In genomic region chr6:50807187-50808012, GRCm38 (mm10) we compare ENCODE assay signal across 9 mouse cellular contexts.
DNase-seq lines count a peak whose midpoint lies in the region; ATAC-seq and TF ChIP-seq lines count a peak whose summit lies in the region.
"Had no signal": no experiment of that assay in that cellular context is flagged by ENCODE, and none has a peak within 500 bp of the region (broad histone marks: within the 10 kb centered on the region; RNA-seq: fewer than 3 reads in every experiment).

No protein-coding gene starts in this region.

- no peak for TF ChIP-seq CTCF in heart, postnatal 0 days (IDR thresholded peaks at IDR 0.05; ENCODE audit: low read depth)
- no peak for TF ChIP-seq CTCF in kidney, postnatal 0 days (IDR thresholded peaks at IDR 0.05; ENCODE audit: low read depth)

- peak overlapping the region; percentile 57 for H3K27ac ChIP-seq in heart, postnatal 0 days (ENCODE audit: low read depth)
- H3K27ac ChIP-seq in kidney, postnatal 0 days, result 0 out of 2 replicates have a peak overlapping the region, but pooled peaks have one; percentile 8
- H3K27ac ChIP-seq in midbrain, embryonic 15.5 days, result no peak overlapping the region

- TF ChIP-seq EP300 in heart, postnatal 0 days (IDR thresholded peaks at IDR 0.05; ENCODE audit: low read depth), result no peak

- H3K4me1 ChIP-seq in heart, postnatal 0 days (ENCODE audit: control insufficient read depth, insufficient read depth), result no peaks in the 10 kb centered on the region
- peaks cover 14% of the 10 kb centered on the region; the same call in 1 of the 2 replicates for H3K4me1 ChIP-seq in kidney, postnatal 0 days (replicated peaks; ENCODE audit: insufficient read depth, low read length)
- H3K4me1 ChIP-seq in midbrain, embryonic 15.5 days, result peaks cover 26% of the 10 kb centered on the region

- H3K36me3 ChIP-seq in heart, postnatal 0 days (replicated peaks; ENCODE audit: control insufficient read depth, insufficient read depth, low read length), result no peaks in the 10 kb centered on the region
- no peaks in the 10 kb centered on the region for H3K36me3 ChIP-seq in kidney, postnatal 0 days (ENCODE audit: insufficient read depth, low read length)
- H3K36me3 ChIP-seq in midbrain, embryonic 15.5 days (replicated peaks), result no peaks in the 10 kb centered on the region
- H3K36me3 ChIP-seq: limb, embryonic 12.5 days had no signal

- H3K4me3 ChIP-seq in heart, postnatal 0 days (ENCODE audit: low read depth, low read length), result peak overlapping the region; percentile 21
- no peak overlapping the region for H3K4me3 ChIP-seq in kidney, postnatal 0 days (replicated peaks; ENCODE audit: low read depth, low read length)
- H3K4me3 ChIP-seq in midbrain, embryonic 15.5 days, result no peak overlapping the region
- H3K4me3 ChIP-seq: limb, embryonic 12.5 days had no signal

- WGBS in heart, postnatal 0 days, result 39% methylated on average over 19 of the region's 19 CpGs
- WGBS in kidney, postnatal 0 days, result 41% methylated on average over 19 of the region's 19 CpGs
- 46% methylated on average over 19 of the region's 19 CpGs for WGBS in midbrain, embryonic 15.5 days

- no peak for DNase-seq in frontal cortex, postnatal 25 days (ENCODE audit: low spot score in 2 of 2)
- DNase-seq in cerebellum, postnatal 25 days, result peak; percentile 18 to 28
- DNase-seq in heart, postnatal 0 days (ENCODE audit: low spot score), result peak; percentile 65
- peak; percentile 72 for DNase-seq in kidney, postnatal 0 days (ENCODE audit: low spot score)

- H3K27me3 ChIP-seq in heart, postnatal 0 days (ENCODE audit: control insufficient read depth, insufficient read depth, low read length), result no peaks in the 10 kb centered on the region
- H3K27me3 ChIP-seq in kidney, postnatal 0 days (ENCODE audit: insufficient read depth, low read length), result no peaks in the 10 kb centered on the region
- H3K27me3 ChIP-seq in midbrain, embryonic 15.5 days (replicated peaks), result no peaks in the 10 kb centered on the region

- H3K4me2 ChIP-seq in heart, postnatal 0 days (ENCODE audit: low read depth, low read length), result peak overlapping the region; percentile 53
- H3K4me2 ChIP-seq in kidney, postnatal 0 days (ENCODE audit: low read length), result peak overlapping the region; percentile 23
- H3K4me2 ChIP-seq in midbrain, embryonic 15.5 days, result no peak overlapping the region

- ATAC-seq in frontal cortex, adult (ENCODE audit: low TSS enrichment), result peak; percentile 60; the same call in 1 of the 2 replicates
- ATAC-seq in heart, postnatal 0 days (ENCODE audit: insufficient read depth, low read depth), result peak; percentile 78
- no peak for ATAC-seq in kidney, postnatal 0 days (replicated peaks; ENCODE audit: low FRiP score, low read depth)
- ATAC-seq in midbrain, embryonic 15.5 days (replicated peaks), result peak; percentile 72
- no peak for ATAC-seq in megakaryocyte-erythroid progenitor cell, adult 5-6 weeks (replicated peaks; ENCODE audit: low FRiP score, low TSS enrichment, poor library complexity, severe bottlenecking)
- ATAC-seq in megakaryocyte, adult 5-6 weeks (ENCODE audit: poor library complexity, severe bottlenecking), result no peak

- no peaks in the 10 kb centered on the region for H3K9me3 ChIP-seq in heart, postnatal 0 days (replicated peaks; ENCODE audit: control insufficient read depth, low read length)
- no peaks in the 10 kb centered on the region for H3K9me3 ChIP-seq in kidney, postnatal 0 days (replicated peaks; ENCODE audit: low read length)
- no peaks in the 10 kb centered on the region for H3K9me3 ChIP-seq in midbrain, embryonic 15.5 days
- H3K9me3 ChIP-seq: limb, embryonic 12.5 days had no signal

- H3K9ac ChIP-seq in heart, postnatal 0 days (replicated peaks; ENCODE audit: low read depth, low read length), result no peak overlapping the region
- no peak overlapping the region for H3K9ac ChIP-seq in kidney, postnatal 0 days (ENCODE audit: low read depth, low read length)
- H3K9ac ChIP-seq in midbrain, embryonic 15.5 days, result no peak overlapping the region
- H3K9ac ChIP-seq: limb, embryonic 12.5 days had no signal

Comparison
In these comparisons a context has a peak if more than half of its experiments do, and no peak if none do; other contexts are left out.
1. ATAC-seq: peak in frontal cortex, adult (single experiment), heart, postnatal 0 days (single experiment) and midbrain, embryonic 15.5 days (single experiment); none in kidney, postnatal 0 days (single experiment), megakaryocyte-erythroid progenitor cell, adult 5-6 weeks (single experiment) and megakaryocyte, adult 5-6 weeks (single experiment).
2. DNase-seq: peak in cerebellum, postnatal 25 days (2 of 2), heart, postnatal 0 days (single experiment) and kidney, postnatal 0 days (single experiment); none in frontal cortex, postnatal 25 days (0 of 2).